Mouse (Mus musculus) midbrain, embryonic 13.5 days (tissue): ENCODE measurements around the gene Cks1b. TPM values are rescaled to one million over a fixed set of nuclear protein-coding genes. Genes with fewer than 3 reads are reported as not detected.

Source experiments
- ATAC-seq: fragments of 200-750 bp; cut with Nextera tagmentation; 2 replicates; pipeline ENCODE4 v1.8.0; 2017; ENCODE audit warnings: mild to moderate bottlenecking, moderate TSS enrichment, moderate library complexity
- H3K27ac ChIP-seq: fragments of 300-500 bp; sonication (generic); 2 replicates; pipeline ENCODE4 v1.5.1; 2015; ENCODE audit warnings: inconsistent platforms, mild to moderate bottlenecking, moderate library complexity
- H3K27me3 ChIP-seq: fragments of 300-500 bp; sonication (generic); 2 replicates; pipeline ENCODE4 v1.6.1; 2015; ENCODE audit warnings: mild to moderate bottlenecking, inconsistent platforms
- H3K36me3 ChIP-seq: fragments of 300-500 bp; sonication (generic); 2 replicates; pipeline ENCODE4 v1.6.1; 2015; ENCODE audit warnings: mild to moderate bottlenecking, inconsistent platforms
- H3K4me1 ChIP-seq: fragments of 300-500 bp; sonication (generic); replicated peaks from 2 replicates; pipeline ENCODE4 v1.6.1; 2015; ENCODE audit warnings: inconsistent platforms
- H3K4me2 ChIP-seq: fragments of 300-500 bp; sonication (generic); replicated peaks from 2 replicates; pipeline ENCODE4 v1.6.1; 2015; ENCODE audit warnings: moderate library complexity, mild to moderate bottlenecking, inconsistent platforms
- H3K4me3 ChIP-seq: fragments of 300-500 bp; sonication (generic); replicated peaks from 2 replicates; pipeline ENCODE4 v1.5.1; 2015; ENCODE audit warnings: mild to moderate bottlenecking, inconsistent platforms
- H3K9ac ChIP-seq: fragments of 300-500 bp; sonication (generic); replicated peaks from 2 replicates; pipeline ENCODE4 v1.6.1; 2015; ENCODE audit warnings: mild to moderate bottlenecking, inconsistent platforms
- H3K9me3 ChIP-seq: fragments of 300-500 bp; sonication (generic); 2 replicates; pipeline ENCODE4 v1.6.1; 2016; ENCODE audit warnings: mild to moderate bottlenecking, inconsistent platforms
- WGBS: fragments of 180-500 bp; shearing (Covaris S2); methylation state at CpG from one replicate; pipeline ENCODE4 v1.1.7; 2015; 5-methylcytosine and 5-hydroxymethylcytosine counted together
- polyA plus RNA-seq: library from polyadenylated mRNA; unstranded; fragments of >200 nt; fragmentation: Nextera tagmentation; extraction: Ambion mirVana; gene quantifications from 2 replicates; pipeline ENCODE4 v1.2.1, GENCODE M21; 2015

Gene Cks1b
- polyA plus RNA-seq, 1 experiment from 2014 or later = 176 TPM

- no peaks in the 10 kb centered on the region for H3K27me3 ChIP-seq
- H3K4me1 ChIP-seq = peaks cover 42% of the 10 kb centered on the region
- H3K27ac ChIP-seq = no peak overlapping the region
- ATAC-seq = no peak
- no peak overlapping the region for H3K9ac ChIP-seq
- H3K4me2 ChIP-seq = peak overlapping the region; percentile 58
- WGBS = 72% methylated on average over 6 of the region's 6 CpGs
- H3K4me3 ChIP-seq = no peak overlapping the region
- peaks cover 20% of the 10 kb centered on the region for H3K36me3 ChIP-seq
- H3K9me3 ChIP-seq = no peaks in the 10 kb centered on the region
Measured at GRCm38 (mm10) chr3:89422556-89423205, 4.5 kb upstream of the Cks1b start.

GRCm38 (mm10) chr3:89421810-89422473 is 3.8 kb upstream of the Cks1b start:
- Histone ChIP-seq H3K9ac (peak overlapping the region; percentile 72), H3K27ac (no peak overlapping the region), H3K4me3 (peak overlapping the region; percentile 36), H3K9me3 (no peaks in the 10 kb centered on the region), H3K4me2 (peak overlapping the region; percentile 58), H3K36me3 (peaks cover 14% of the 10 kb centered on the region), H3K4me1 (peaks cover 49% of the 10 kb centered on the region), H3K27me3 (no peaks in the 10 kb centered on the region)
- no peak for ATAC-seq
- WGBS = 4% methylated on average over 22 of the region's 22 CpGs

- WGBS = 4% methylated on average over 11 of the region's 11 CpGs
- peak overlapping the region; percentile 36 for H3K4me3 ChIP-seq
- no peaks in the 10 kb centered on the region for H3K27me3 ChIP-seq
- no peak overlapping the region for H3K27ac ChIP-seq
- H3K4me1 ChIP-seq = peaks cover 57% of the 10 kb centered on the region
- peaks cover 9% of the 10 kb centered on the region; the same call in 1 of the 2 replicates for H3K36me3 ChIP-seq
- ATAC-seq = peak; percentile 37
- H3K4me2 ChIP-seq = peak overlapping the region; percentile 58
- no peaks in the 10 kb centered on the region for H3K9me3 ChIP-seq
- peak overlapping the region; percentile 72 for H3K9ac ChIP-seq
Measured at GRCm38 (mm10) chr3:89421002-89421774, 3.0 kb upstream of the Cks1b start.

- H3K4me3 ChIP-seq = no peak overlapping the region
- 64% methylated on average over 2 of the region's 2 CpGs for WGBS
- H3K9ac ChIP-seq = no peak overlapping the region
- no peaks in the 10 kb centered on the region for H3K27me3 ChIP-seq
- H3K4me1 ChIP-seq = peaks cover 58% of the 10 kb centered on the region
- peak overlapping the region; percentile 58 for H3K4me2 ChIP-seq
- peaks cover 13% of the 10 kb centered on the region for H3K36me3 ChIP-seq
- H3K27ac ChIP-seq = no peak overlapping the region
- no peak for ATAC-seq
- no peaks in the 10 kb centered on the region for H3K9me3 ChIP-seq
Measured at GRCm38 (mm10) chr3:89420421-89420820, 2.2 kb upstream of the Cks1b start.

GRCm38 (mm10) chr3:89419981-89420380 is 1.8 kb upstream of the Cks1b start:
- no peaks in the 10 kb centered on the region for H3K27me3 ChIP-seq
- ATAC-seq = no peak
- H3K4me2 ChIP-seq = peak overlapping the region; percentile 88
- peak overlapping the region; percentile 69 for H3K9ac ChIP-seq
- no peaks in the 10 kb centered on the region for H3K9me3 ChIP-seq
- WGBS = 40% methylated on average over 3 of the region's 3 CpGs
- peaks cover 16% of the 10 kb centered on the region for H3K36me3 ChIP-seq
- peaks cover 58% of the 10 kb centered on the region for H3K4me1 ChIP-seq
- H3K27ac ChIP-seq = peak overlapping the region; percentile 76
- peak overlapping the region; percentile 57 for H3K4me3 ChIP-seq

GRCm38 (mm10) chr3:89419571-89419970 is 1.4 kb upstream of the Cks1b start:
- H3K27ac ChIP-seq = peak overlapping the region; percentile 76
- WGBS = 5% methylated on average over 9 of the region's 9 CpGs
- H3K4me2 ChIP-seq = peak overlapping the region; percentile 88
- H3K9me3 ChIP-seq = no peaks in the 10 kb centered on the region
- ATAC-seq = no peak
- H3K4me3 ChIP-seq = peak overlapping the region; percentile 57
- H3K27me3 ChIP-seq = no peaks in the 10 kb centered on the region
- H3K4me1 ChIP-seq = peaks cover 58% of the 10 kb centered on the region
- H3K9ac ChIP-seq = peak overlapping the region; percentile 69
- H3K36me3 ChIP-seq = peaks cover 16% of the 10 kb centered on the region

- Histone ChIP-seq H3K4me2 (peak overlapping the region; percentile 88), H3K4me1 (peaks cover 58% of the 10 kb centered on the region), H3K36me3 (peaks cover 23% of the 10 kb centered on the region), H3K9ac (peak overlapping the region; percentile 69), H3K27me3 (no peaks in the 10 kb centered on the region), H3K27ac (peak overlapping the region; percentile 76), H3K4me3 (peak overlapping the region; percentile 57), H3K9me3 (no peaks in the 10 kb centered on the region)
- peak; percentile 18 for ATAC-seq
- WGBS = 0% methylated on average over 16 of the region's 16 CpGs
Measured at GRCm38 (mm10) chr3:89418861-89419250, 673 bp upstream of the Cks1b start.

- peaks cover 52% of the 10 kb centered on the region for H3K4me1 ChIP-seq
- H3K27ac ChIP-seq = peak overlapping the region; percentile 74
- H3K9ac ChIP-seq = peak overlapping the region; percentile 66
- peak overlapping the region; percentile 57 for H3K4me3 ChIP-seq
- no peaks in the 10 kb centered on the region for H3K27me3 ChIP-seq
- H3K36me3 ChIP-seq = peaks cover 23% of the 10 kb centered on the region
- H3K9me3 ChIP-seq = no peaks in the 10 kb centered on the region
- under 1% methylated on average over 20 of the region's 20 CpGs for WGBS
- ATAC-seq = peak; percentile 51
- peak overlapping the region; percentile 88 for H3K4me2 ChIP-seq
Measured at GRCm38 (mm10) chr3:89417840-89418169, 378 bp downstream of the Cks1b start.

- Histone ChIP-seq H3K9ac (peak overlapping the region; percentile 66), H3K27ac (peak overlapping the region; percentile 74)
- WGBS = 28% methylated on average over 2 of the region's 2 CpGs
Measured at GRCm38 (mm10) chr3:89417131-89417530, 1.1 kb downstream of the Cks1b start.

GRCm38 (mm10) chr3:89416158-89416557 is 2.0 kb downstream of the Cks1b start:
- no peak overlapping the region for H3K4me3 ChIP-seq
- no peak overlapping the region for H3K9ac ChIP-seq
- peaks cover 23% of the 10 kb centered on the region for H3K36me3 ChIP-seq
- no peaks in the 10 kb centered on the region for H3K9me3 ChIP-seq
- WGBS = 96% methylated on average over 8 of the region's 8 CpGs
- H3K4me2 ChIP-seq = no peak overlapping the region
- no peak overlapping the region for H3K27ac ChIP-seq
- H3K27me3 ChIP-seq = no peaks in the 10 kb centered on the region
- no peak for ATAC-seq
- peaks cover 42% of the 10 kb centered on the region for H3K4me1 ChIP-seq

More at GRCm38 (mm10) chr3:89417131-89417530, 1.1 kb downstream of the Cks1b start:
- Histone ChIP-seq H3K4me1 (peaks cover 51% of the 10 kb centered on the region), H3K4me3 (peak overlapping the region; percentile 57), H3K4me2 (peak overlapping the region; percentile 88), H3K9me3 (no peaks in the 10 kb centered on the region), H3K36me3 (peaks cover 23% of the 10 kb centered on the region), H3K27me3 (no peaks in the 10 kb centered on the region)
- no peak for ATAC-seq

GRCm38 (mm10) chr3:89411490-89412393 is 6.4 kb downstream of the Cks1b start, which contains the start of gene Flad1:
Gene Flad1 (minus strand): TSS chr3:89411870.
- Histone ChIP-seq H3K27me3 (no peaks in the 10 kb centered on the region), H3K9ac (peak within 1 kb of the TSS; percentile 60), H3K4me2 (peak within 1 kb of the TSS; percentile 69), H3K9me3 (no peaks in the 10 kb centered on the region), H3K4me1 (peaks cover 20% of the 10 kb centered on the region), H3K4me3 (peak within 1 kb of the TSS; percentile 52), H3K27ac (peak within 1 kb of the TSS; percentile 67), H3K36me3 (peaks cover 43% of the 10 kb centered on the region)
- ATAC-seq = peak; percentile 100
- 7% methylated on average over 28 of the region's 28 CpGs for WGBS
